ENCODE assay signal across 32 mouse cellular contexts in genomic region chr7:78326185-78326584, GRCm38 (mm10).
"Had no signal": no experiment of that assay in that cellular context is flagged by ENCODE, and none has a peak within 500 bp of the region (broad histone marks: within the 10 kb centered on the region; RNA-seq: fewer than 3 reads in every experiment).

No protein-coding gene starts in this region.

- H3K36me3 ChIP-seq: limb, embryonic 10.5 days; limb, embryonic 12.5 days; limb, embryonic 13.5 days; limb, embryonic 15.5 days; liver, embryonic 12.5 days; liver, embryonic 13.5 days; liver, embryonic 15.5 days; lung, embryonic 15.5 days; midbrain, embryonic 10.5 days; midbrain, embryonic 12.5 days; midbrain, embryonic 13.5 days; midbrain, embryonic 15.5 days had no signal

- H3K4me2 ChIP-seq: limb, embryonic 12.5 days; limb, embryonic 13.5 days; limb, embryonic 15.5 days; liver, embryonic 11.5 days; liver, embryonic 12.5 days; liver, embryonic 13.5 days; liver, embryonic 15.5 days; lung, embryonic 14.5 days; lung, embryonic 15.5 days; midbrain, embryonic 11.5 days; midbrain, embryonic 12.5 days; midbrain, embryonic 13.5 days; midbrain, embryonic 15.5 days had no signal

- H3K4me1 ChIP-seq: limb, embryonic 10.5 days; limb, embryonic 12.5 days; limb, embryonic 13.5 days; limb, embryonic 15.5 days; liver, embryonic 12.5 days; liver, embryonic 13.5 days; liver, embryonic 15.5 days; lung, embryonic 15.5 days; megakaryocyte, embryonic 14.5 days; midbrain, embryonic 10.5 days; midbrain, embryonic 12.5 days; midbrain, embryonic 13.5 days; midbrain, embryonic 15.5 days had no signal

- DNase-seq: left cerebral cortex, postnatal 4 days; liver; liver, embryonic 13.5 days; liver, postnatal 0 days; lung, adult 18-20 months; lung, adult 2 months; lung, embryonic 14.5 days; lung, postnatal 10 days; lung, postnatal 14 days; lung, postnatal 36 days; lung, postnatal 4 days; midbrain, embryonic 14.5 days had no signal

- H3K9ac ChIP-seq: limb, embryonic 12.5 days; limb, embryonic 13.5 days; limb, embryonic 15.5 days; liver, embryonic 12.5 days; liver, embryonic 13.5 days; liver, embryonic 14.5 days; liver, embryonic 15.5 days; liver, postnatal 0 days; lung, embryonic 14.5 days; lung, embryonic 15.5 days; midbrain, embryonic 12.5 days; midbrain, embryonic 13.5 days; midbrain, embryonic 15.5 days had no signal

- ATAC-seq: liver, embryonic 12.5 days; liver, postnatal 0 days; lung, postnatal 0 days; midbrain, embryonic 13.5 days; midbrain, embryonic 15.5 days; midbrain, embryonic 16.5 days had no signal

- H3K27ac ChIP-seq: left cerebral cortex, adult 2 months; limb, embryonic 10.5 days; limb, embryonic 12.5 days; limb, embryonic 13.5 days; limb, embryonic 15.5 days; liver, embryonic 12.5 days; liver, embryonic 13.5 days; liver, embryonic 14.5 days; liver, embryonic 15.5 days; lung, embryonic 15.5 days; macrophage; midbrain, embryonic 10.5 days; midbrain, embryonic 12.5 days; midbrain, embryonic 13.5 days; midbrain, embryonic 15.5 days had no signal

- H3K4me3 ChIP-seq: left cerebral cortex, adult 2 months; limb, embryonic 10.5 days; limb, embryonic 12.5 days; limb, embryonic 13.5 days; limb, embryonic 15.5 days; liver, embryonic 12.5 days; liver, embryonic 13.5 days; liver, embryonic 15.5 days; lung, embryonic 15.5 days; megakaryocyte, embryonic 14.5 days; midbrain, embryonic 10.5 days; midbrain, embryonic 12.5 days; midbrain, embryonic 13.5 days; midbrain, embryonic 15.5 days; myocyte had no signal

- H3K9me3 ChIP-seq: limb, embryonic 10.5 days; limb, embryonic 12.5 days; limb, embryonic 13.5 days; limb, embryonic 15.5 days; liver, embryonic 12.5 days; liver, embryonic 13.5 days; liver, embryonic 15.5 days; lung, embryonic 15.5 days; midbrain, embryonic 10.5 days; midbrain, embryonic 12.5 days; midbrain, embryonic 13.5 days; midbrain, embryonic 15.5 days had no signal

- H3K27me3 ChIP-seq: limb, embryonic 12.5 days; limb, embryonic 13.5 days; limb, embryonic 15.5 days; liver, embryonic 12.5 days; liver, embryonic 13.5 days; liver, embryonic 15.5 days; lung, embryonic 15.5 days; megakaryocyte, embryonic 14.5 days; midbrain, embryonic 12.5 days; midbrain, embryonic 13.5 days; midbrain, embryonic 15.5 days had no signal
